Mouse (Mus musculus) heart, embryonic 16.5 days (tissue): ENCODE results near the gene Nip7. TPM values are rescaled to one million over a fixed set of nuclear protein-coding genes. Genes with fewer than 3 reads are reported as not detected.

Experiments used
- ATAC-seq: fragments of 200-750 bp; cut with Nextera tagmentation; replicated peaks from 2 replicates; pipeline ENCODE4 v1.8.0; 2017; ENCODE audit warnings: moderate number of reproducible peaks; ENCODE audit not compliant: insufficient read depth, low FRiP score; ENCODE audit errors: extremely low read depth
- H3K27ac ChIP-seq: fragments of 300-500 bp; sonication (generic); 2 replicates; pipeline ENCODE4 v1.5.1; 2014; ENCODE audit warnings: mild to moderate bottlenecking, low read length, control low read depth, moderate library complexity
- H3K27me3 ChIP-seq: fragments of 300-500 bp; sonication (generic); 2 replicates; pipeline ENCODE4 v1.6.1; 2014; ENCODE audit warnings: low read length, mixed read lengths; ENCODE audit not compliant: control insufficient read depth, insufficient read depth
- H3K36me3 ChIP-seq: fragments of 300-500 bp; sonication (generic); 2 replicates; pipeline ENCODE4 v1.6.1; 2014; ENCODE audit not compliant: control insufficient read depth, insufficient read depth
- H3K4me1 ChIP-seq: fragments of 300-500 bp; sonication (generic); 2 replicates; pipeline ENCODE4 v1.6.1; 2014; ENCODE audit warnings: low read length, mixed read lengths; ENCODE audit not compliant: control insufficient read depth, insufficient read depth
- H3K4me2 ChIP-seq: fragments of 300-500 bp; sonication (generic); 2 replicates; pipeline ENCODE4 v1.6.1; 2014; ENCODE audit warnings: low read depth, mild to moderate bottlenecking, control low read depth, low read length
- H3K4me3 ChIP-seq: fragments of 300-500 bp; sonication (generic); 2 replicates; pipeline ENCODE4 v1.5.1; 2014; ENCODE audit warnings: mild to moderate bottlenecking, control low read depth, low read length
- H3K9ac ChIP-seq: fragments of 300-500 bp; sonication (generic); 2 replicates; pipeline ENCODE4 v1.6.1; 2014; ENCODE audit warnings: low read length, control low read depth
- H3K9me3 ChIP-seq: fragments of 300-500 bp; sonication (generic); replicated peaks from 2 replicates; pipeline ENCODE4 v1.6.1; 2016; ENCODE audit warnings: low read length; ENCODE audit not compliant: control insufficient read depth
- WGBS: fragments of 180-500 bp; shearing (Covaris S2); extraction: QIAGEN DNeasy Blood & Tissue Kit; methylation state at CpG from one replicate; pipeline ENCODE4 v1.1.7; 2014; 5-methylcytosine and 5-hydroxymethylcytosine counted together
- microRNA-seq: library from miRNA; unstranded; fragments of <30 nt; microRNA quantifications from one replicate; pipeline ENCODE4, GENCODE M21; 2017
- polyA plus RNA-seq: library from polyadenylated mRNA; unstranded; fragments of >200 nt; fragmentation: Nextera tagmentation; extraction: Ambion mirVana; gene quantifications from 2 replicates; pipeline ENCODE4 v1.2.1, GENCODE M21; 2015

Nip7 gene
- polyA plus RNA-seq, 1 experiment from 2014 or later: 45.3 TPM

DNA sequence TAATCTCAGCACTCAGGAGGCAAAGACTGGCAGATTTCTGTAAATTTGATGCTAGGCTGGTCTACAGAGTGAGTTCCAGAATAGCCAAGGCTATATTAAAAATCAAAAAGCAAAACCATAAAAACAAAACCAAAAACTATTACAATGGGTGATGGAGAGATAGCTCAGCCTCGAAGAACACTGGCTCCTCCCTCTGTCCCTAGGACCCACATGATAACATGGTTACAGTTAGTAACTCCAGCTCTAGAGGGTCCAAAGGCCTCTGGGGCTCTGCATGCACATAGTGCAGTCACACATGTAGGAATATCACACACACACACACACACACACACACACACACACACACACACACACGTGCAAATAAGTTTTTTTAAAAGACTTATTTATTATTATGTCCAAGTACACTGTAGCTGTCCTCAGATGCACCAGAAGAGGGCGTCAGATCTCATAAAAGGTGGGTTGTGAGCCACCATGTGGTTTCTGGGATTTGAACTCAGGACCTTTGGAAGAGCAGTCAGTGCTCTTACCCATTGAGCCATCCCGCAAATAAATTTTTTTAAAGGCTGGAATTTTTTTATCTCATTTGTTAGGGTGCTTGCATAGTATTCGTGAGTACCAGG, 53.2 kb downstream of the Nip7 start:
- Histone ChIP-seq H3K36me3 (no peaks in the 10 kb centered on the region), H3K4me2 (no peak overlapping the region), H3K9me3 (no peaks in the 10 kb centered on the region), H3K9ac (no peak overlapping the region), H3K27me3 (no peaks in the 10 kb centered on the region), H3K4me1 (peaks cover 11% of the 10 kb centered on the region), H3K4me3 (no peak overlapping the region), H3K27ac (no peak overlapping the region)
- no peak for ATAC-seq
- 77% methylated on average over 5 of the region's 5 CpGs for WGBS

Small RNA genes lying within 50 kb of the gene (microRNA-seq; reads per million reads assigned to microRNA genes)
- gene Mir7075: 1.4 reads per million

Other genes starting within 250 kb of the Nip7 start
- 0.22 and 0.26 TPM in 2 replicates for gene Has3, start 186.6 kb upstream of the Nip7 start, polyA plus RNA-seq
- 42.5 and 48.1 TPM in 2 replicates for gene Utp4, start 163.2 kb upstream of the Nip7 start, polyA plus RNA-seq
- gene Sntb2, start 121.1 kb upstream of the Nip7 start, polyA plus RNA-seq: 11.7 and 12.4 TPM in 2 replicates
- gene Vps4a, start 25.7 kb upstream of the Nip7 start, polyA plus RNA-seq: 57.2 and 57.8 TPM in 2 replicates
- gene Pdf, start 8.3 kb upstream of the Nip7 start, polyA plus RNA-seq: 51.0 and 53.2 TPM in 2 replicates
- 27.6 and 27.9 TPM in 2 replicates for gene Cog8, start 188 bp upstream of the Nip7 start, polyA plus RNA-seq
- 0.17 TPM in 1 of 2 replicates, not detected in the other for gene Tmed6, start 8.8 kb downstream of the Nip7 start, polyA plus RNA-seq
- gene Terf2, start 39.7 kb downstream of the Nip7 start, polyA plus RNA-seq: 10.0 and 10.2 TPM in 2 replicates
- gene Cyb5b, start 93.8 kb downstream of the Nip7 start, polyA plus RNA-seq: 54.3 and 54.9 TPM in 2 replicates
- gene Nfat5, start 236.6 kb downstream of the Nip7 start, polyA plus RNA-seq: 10.2 and 10.7 TPM in 2 replicates